Mouse (Mus musculus): ENCODE measurements at regions not wholly inside any gene's neighbourhood (a gene's known extent, or its start where the extent isn't known, plus 50 kb on each side); places are given as distances from the start of the nearest gene placed in this dataset.

- 62% methylated on average over 1 of the region's 1 CpGs for WGBS
- Histone ChIP-seq H3K27me3 (ENCODE audit: control insufficient read depth, insufficient read depth, low read length) (no peaks in the 10 kb centered on the region), H3K4me1 (ENCODE audit: control insufficient read depth, insufficient read depth, low read length) (0 out of 2 replicates have a peak, but pooled peaks cover 3% of the 10 kb centered on the region), H3K36me3 (ENCODE audit: control insufficient read depth, insufficient read depth, low read length) (no peaks in the 10 kb centered on the region), H3K9me3 (ENCODE audit: control insufficient read depth, low read length) (no peaks in the 10 kb centered on the region), H3K9ac (ENCODE audit: low read depth, low read length, severe bottlenecking) (no peak overlapping the region), H3K27ac (replicated peaks; ENCODE audit: low read depth, low read length) (no peak overlapping the region), H3K4me3 (replicated peaks; ENCODE audit: low read length) (no peak overlapping the region), H3K4me2 (replicated peaks; ENCODE audit: low read depth, low read length, severe bottlenecking) (no peak overlapping the region)
- no peak for DNase-seq (ENCODE audit: low spot score)
- no peak for TF ChIP-seq POLR2A (IDR thresholded peaks at IDR 0.05; ENCODE audit: borderline replicate concordance, extremely low read depth, insufficient read depth, insufficient read length)
- no peak for ATAC-seq (ENCODE audit: low FRiP score, low read depth)
Observed at GRCm38 (mm10) chr15:31087607-31088006, 136.5 kb upstream of the Dap start.

GRCm38 (mm10) chr15:31091916-31092570 lies 132.1 kb upstream of the Dap start:
- Histone ChIP-seq H3K4me3 (replicated peaks; ENCODE audit: low read length) (no peak overlapping the region), H3K4me1 (ENCODE audit: control insufficient read depth, insufficient read depth, low read length) (0 out of 2 replicates have a peak, but pooled peaks cover 3% of the 10 kb centered on the region), H3K36me3 (ENCODE audit: control insufficient read depth, insufficient read depth, low read length) (no peaks in the 10 kb centered on the region), H3K27me3 (ENCODE audit: control insufficient read depth, insufficient read depth, low read length) (no peaks in the 10 kb centered on the region), H3K27ac (replicated peaks; ENCODE audit: low read depth, low read length) (no peak overlapping the region), H3K9ac (ENCODE audit: low read depth, low read length, severe bottlenecking) (no peak overlapping the region), H3K9me3 (ENCODE audit: control insufficient read depth, low read length) (no peaks in the 10 kb centered on the region), H3K4me2 (replicated peaks; ENCODE audit: low read depth, low read length, severe bottlenecking) (no peak overlapping the region)
- TF ChIP-seq POLR2A (IDR thresholded peaks at IDR 0.05; ENCODE audit: borderline replicate concordance, extremely low read depth, insufficient read depth, insufficient read length) = no peak
- WGBS = 61% methylated on average over 5 of the region's 5 CpGs
- ATAC-seq (ENCODE audit: low FRiP score, low read depth) (no peak), DNase-seq (ENCODE audit: low spot score) (peak; percentile 47)

- H3K4me1 ChIP-seq (ENCODE audit: control insufficient read depth, insufficient read depth, low read length) = 0 out of 2 replicates have a peak, but pooled peaks cover 3% of the 10 kb centered on the region
- H3K27ac ChIP-seq (replicated peaks; ENCODE audit: low read depth, low read length) = no peak overlapping the region
- H3K9ac ChIP-seq (ENCODE audit: low read depth, low read length, severe bottlenecking) = no peak overlapping the region
- H3K36me3 ChIP-seq (ENCODE audit: control insufficient read depth, insufficient read depth, low read length) = no peaks in the 10 kb centered on the region
- H3K27me3 ChIP-seq (ENCODE audit: control insufficient read depth, insufficient read depth, low read length) = no peaks in the 10 kb centered on the region
- DNase-seq (ENCODE audit: low spot score) (no peak), ATAC-seq (ENCODE audit: low FRiP score, low read depth) (no peak)
- no peak overlapping the region for H3K4me3 ChIP-seq (replicated peaks; ENCODE audit: low read length)
- H3K4me2 ChIP-seq (replicated peaks; ENCODE audit: low read depth, low read length, severe bottlenecking) = no peak overlapping the region
- H3K9me3 ChIP-seq (ENCODE audit: control insufficient read depth, low read length) = no peaks in the 10 kb centered on the region
- no peak for TF ChIP-seq POLR2A (IDR thresholded peaks at IDR 0.05; ENCODE audit: borderline replicate concordance, extremely low read depth, insufficient read depth, insufficient read length)
- WGBS = 92% methylated on average over 7 of the region's 7 CpGs
Observed at GRCm38 (mm10) chr15:31096206-31096605, 127.9 kb upstream of the Dap start.

- no peaks in the 10 kb centered on the region for H3K4me1 ChIP-seq (ENCODE audit: control insufficient read depth, insufficient read depth, low read length)
- ATAC-seq (ENCODE audit: low FRiP score, low read depth) (no peak), DNase-seq (ENCODE audit: low spot score) (no peak)
- H3K4me3 ChIP-seq (replicated peaks; ENCODE audit: low read length) = no peak overlapping the region
- H3K27ac ChIP-seq (replicated peaks; ENCODE audit: low read depth, low read length) = no peak overlapping the region
- 82% methylated on average over 4 of the region's 4 CpGs for WGBS
- H3K36me3 ChIP-seq (ENCODE audit: control insufficient read depth, insufficient read depth, low read length) = no peaks in the 10 kb centered on the region
- TF ChIP-seq POLR2A (IDR thresholded peaks at IDR 0.05; ENCODE audit: borderline replicate concordance, extremely low read depth, insufficient read depth, insufficient read length) = no peak
- H3K9me3 ChIP-seq (ENCODE audit: control insufficient read depth, low read length) = no peaks in the 10 kb centered on the region
- no peaks in the 10 kb centered on the region for H3K27me3 ChIP-seq (ENCODE audit: control insufficient read depth, insufficient read depth, low read length)
- no peak overlapping the region for H3K9ac ChIP-seq (ENCODE audit: low read depth, low read length, severe bottlenecking)
- no peak overlapping the region for H3K4me2 ChIP-seq (replicated peaks; ENCODE audit: low read depth, low read length, severe bottlenecking)
Observed at GRCm38 (mm10) chr15:31097301-31097700, 126.8 kb upstream of the Dap start.

GRCm38 (mm10) chr15:31104743-31105142 lies 119.4 kb upstream of the Dap start:
- 83% methylated on average over 4 of the region's 4 CpGs for WGBS
- Histone ChIP-seq H3K4me2 (replicated peaks; ENCODE audit: low read depth, low read length, severe bottlenecking) (no peak overlapping the region), H3K9me3 (ENCODE audit: control insufficient read depth, low read length) (no peaks in the 10 kb centered on the region), H3K27me3 (ENCODE audit: control insufficient read depth, insufficient read depth, low read length) (no peaks in the 10 kb centered on the region), H3K4me3 (replicated peaks; ENCODE audit: low read length) (no peak overlapping the region), H3K27ac (replicated peaks; ENCODE audit: low read depth, low read length) (no peak overlapping the region), H3K36me3 (ENCODE audit: control insufficient read depth, insufficient read depth, low read length) (no peaks in the 10 kb centered on the region), H3K4me1 (ENCODE audit: control insufficient read depth, insufficient read depth, low read length) (no peaks in the 10 kb centered on the region; the same call in 1 of the 2 replicates), H3K9ac (ENCODE audit: low read depth, low read length, severe bottlenecking) (no peak overlapping the region)
- no peak for TF ChIP-seq POLR2A (IDR thresholded peaks at IDR 0.05; ENCODE audit: borderline replicate concordance, extremely low read depth, insufficient read depth, insufficient read length)
- DNase-seq (ENCODE audit: low spot score) (no peak), ATAC-seq (ENCODE audit: low FRiP score, low read depth) (no peak)

Data from limb, embryonic 14.5 days (tissue).